Mouse (Mus musculus) heart, adult 2 months (tissue): ENCODE results near the gene Olfr64. TPM values are rescaled to one million over a fixed set of nuclear protein-coding genes. Genes with fewer than 3 reads are reported as not detected.
A peak's percentile ranks its signal among the peaks of the same experiment; 100 is the strongest.

Source experiments
- DNase-seq, 2 experiments: peaks; one replicate each; pipeline ENCODE4 v3.0.0; 2021
- H3K27ac ChIP-seq: fragments of 200-600 bp; 2 replicates; pipeline ENCODE4 v1.8.1; 2022
- H3K27me3 ChIP-seq: fragments of 200-500 bp; 2 replicates; pipeline ENCODE4 v1.6.1; 2012; ENCODE audit warnings: mild to moderate bottlenecking, low read length, inconsistent platforms, mixed read lengths; ENCODE audit not compliant: control insufficient read depth, insufficient read depth
- H3K36me3 ChIP-seq: fragments of 200-500 bp; 2 replicates; pipeline ENCODE4 v1.6.1; 2012; ENCODE audit warnings: low read length, inconsistent platforms; ENCODE audit not compliant: control insufficient read depth, insufficient read depth
- H3K4me1 ChIP-seq: fragments of 200-500 bp; 2 replicates; pipeline ENCODE4 v1.6.1; 2011; ENCODE audit warnings: low read length; ENCODE audit not compliant: control insufficient read depth, insufficient read depth
- H3K4me3 ChIP-seq: fragments of 200-600 bp; 2 replicates; pipeline ENCODE4 v1.8.1; 2022
- H3K79me2 ChIP-seq: fragments of 200-500 bp; replicated peaks from 2 replicates; pipeline ENCODE4 v1.6.1; 2012; ENCODE audit warnings: mild to moderate bottlenecking, inconsistent platforms, low read length, moderate library complexity, mixed read lengths; ENCODE audit not compliant: control insufficient read depth, insufficient read depth
- H3K9ac ChIP-seq: fragments of 200-500 bp; 2 replicates; pipeline ENCODE4 v1.6.1; 2012; ENCODE audit warnings: low read depth, mild to moderate bottlenecking, control low read depth, inconsistent platforms, low read length, mixed read lengths
- CTCF ChIP-seq: fragments of 200-600 bp; IDR thresholded peaks from 2 replicates; pipeline ENCODE4 v1.8.1; 2022; ENCODE audit warnings: antibody characterized with exemption, mild to moderate bottlenecking, moderate library complexity
- EP300 ChIP-seq: fragments of 200-500 bp; IDR thresholded peaks from 2 replicates; pipeline ENCODE4 v1.6.1; 2011; ENCODE audit warnings: low read depth, low read length, control low read depth; ENCODE audit not compliant: insufficient read depth
- POLR2A ChIP-seq: fragments of 200-500 bp; IDR thresholded peaks from 2 replicates; pipeline ENCODE4 v1.6.1; 2011; ENCODE audit warnings: mild to moderate bottlenecking, low read depth, low read length, control low read depth; ENCODE audit not compliant: insufficient read depth
- WGBS: fragments of 180-500 bp; shearing (Covaris S2); methylation state at CpG from one replicate; pipeline ENCODE4 v1.1.7; 2018; 5-methylcytosine and 5-hydroxymethylcytosine counted together
- intact Hi-C: fragments of 180-260 bp; cut with DNase I; formaldehyde crosslinking; loops from one replicate; pipeline ENCODE4 v1.15.1; 2025
- long read RNA-seq: library from polyadenylated mRNA; stranded (forward); transcript quantifications from one replicate; pipeline ENCODE4 v2.0.0, GENCODE M21; 2021
- polyA plus RNA-seq: library from polyadenylated mRNA; depleted of rRNA; stranded (reverse); fragments of >200 nt; gene quantifications from 2 replicates; pipeline ENCODE4 v1.2.3, GENCODE M21; 2012; rRNA removed
- total RNA-seq, 2 experiments: library from RNA; stranded (reverse); gene quantifications; 2 replicates each; pipeline ENCODE4 v1.2.3; 2021

The Olfr64 gene
- total RNA-seq: not detected
- not detected in 2 replicates for polyA plus RNA-seq
- long read RNA-seq: 0 reads

DNA sequence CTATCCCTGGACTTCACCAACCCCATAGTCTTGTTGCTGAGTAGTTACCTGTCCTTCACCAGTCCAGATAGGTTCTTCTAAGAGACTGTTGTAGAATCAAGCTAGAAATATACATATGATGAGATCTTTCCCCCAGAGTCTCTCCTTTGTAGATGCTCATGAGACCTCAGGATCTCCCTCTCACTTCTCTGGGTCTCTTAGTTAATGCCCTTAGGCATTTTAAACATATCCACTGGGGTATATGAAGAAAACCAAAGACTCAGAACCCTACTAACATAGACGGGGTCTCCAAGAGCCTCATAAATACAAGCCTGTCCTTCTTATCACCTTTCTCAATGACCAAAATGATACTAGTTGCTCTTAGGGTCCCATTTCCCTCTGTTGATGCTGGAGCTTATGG lies at the start of gene Olfr64:
Gene Olfr64, minus strand, starts transcription at position 101 of the 400 bp plus-strand sequence.
- no peak for DNase-seq
- no peak for TF ChIP-seq CTCF
- TF ChIP-seq POLR2A: no peak
- no peak for TF ChIP-seq EP300
- Histone ChIP-seq H3K9ac (no peak within 1 kb of the TSS), H3K36me3 (no peaks in the 10 kb centered on the region), H3K4me3 (no peak within 1 kb of the TSS), H3K27ac (no peak within 1 kb of the TSS), H3K79me2 (no peaks in the 10 kb centered on the region), H3K27me3 (no peaks in the 10 kb centered on the region), H3K4me1 (no peaks in the 10 kb centered on the region)
- 67% methylated on average over 1 of the region's 1 CpGs for WGBS
- intact Hi-C loops: no loop called here

DNA sequence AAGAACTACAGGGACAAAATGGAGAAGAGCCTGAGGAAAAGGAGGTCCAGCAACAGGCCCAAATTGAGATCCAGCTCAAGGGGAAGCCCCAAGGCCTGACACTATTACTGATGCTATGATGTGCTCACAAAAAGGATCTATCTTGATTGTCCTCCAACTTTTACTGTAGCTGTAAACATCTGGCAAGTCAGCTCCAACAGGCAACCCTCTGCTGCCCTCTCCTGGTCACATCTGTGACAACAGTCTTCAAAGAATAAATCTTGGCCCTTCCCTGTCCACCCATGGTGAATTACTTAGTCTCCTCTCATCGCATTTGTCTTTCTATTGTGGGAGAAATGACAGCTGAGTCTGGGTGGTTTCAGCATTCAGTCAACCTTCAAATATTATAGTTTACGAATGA lies 48.4 kb upstream of the Olfr64 start:
- no peaks in the 10 kb centered on the region for H3K27me3 ChIP-seq
- no peak overlapping the region for H3K9ac ChIP-seq
- DNase-seq: peak in 1 of 2 experiments; percentile 22
- no peaks in the 10 kb centered on the region for H3K36me3 ChIP-seq
- TF ChIP-seq CTCF: peak; percentile 73
- TF ChIP-seq EP300: no peak
- 18% methylated on average over 2 of the region's 2 CpGs for WGBS
- no peaks in the 10 kb centered on the region for H3K79me2 ChIP-seq
- intact Hi-C loops: no loop called here
- no peak overlapping the region for H3K27ac ChIP-seq
- H3K4me3 ChIP-seq: no peak overlapping the region
- no peaks in the 10 kb centered on the region for H3K4me1 ChIP-seq

DNA sequence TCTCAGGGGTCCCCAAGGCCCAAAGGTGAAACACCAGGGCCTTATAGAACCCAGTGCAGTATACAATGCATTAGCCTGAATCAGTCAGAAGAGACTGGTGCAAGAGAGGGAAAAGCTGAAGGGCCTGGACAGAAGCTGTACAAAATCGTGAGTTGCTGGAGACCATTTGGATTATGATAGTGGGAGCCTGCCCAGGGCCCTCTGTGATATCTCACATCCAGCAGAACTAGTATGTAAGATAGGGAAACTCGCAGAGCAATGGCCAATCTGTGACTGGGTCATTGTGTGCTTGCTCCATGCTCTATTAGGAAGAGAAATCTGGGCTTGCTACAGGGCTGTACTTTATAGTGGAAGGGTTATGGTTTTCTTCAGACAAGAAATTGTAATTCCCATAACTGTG lies 40.0 kb upstream of the Olfr64 start, which contains the start of gene Olfr632:
Gene Olfr632, plus strand, starts transcription at position 84 of the 400 bp plus-strand sequence.
- H3K9ac ChIP-seq: no peak within 1 kb of the TSS
- TF ChIP-seq CTCF: no peak
- no peak for TF ChIP-seq POLR2A
- no peak for TF ChIP-seq EP300
- no peak within 1 kb of the TSS for H3K4me3 ChIP-seq
- DNase-seq: no peak
- intact Hi-C loops: no loop called here
- H3K4me1 ChIP-seq: no peaks in the 10 kb centered on the region
- no peaks in the 10 kb centered on the region for H3K79me2 ChIP-seq
- no peaks in the 10 kb centered on the region for H3K36me3 ChIP-seq
- 32% methylated on average over 2 of the region's 2 CpGs for WGBS
- H3K27me3 ChIP-seq: no peaks in the 10 kb centered on the region
- H3K27ac ChIP-seq: no peak within 1 kb of the TSS

DNA sequence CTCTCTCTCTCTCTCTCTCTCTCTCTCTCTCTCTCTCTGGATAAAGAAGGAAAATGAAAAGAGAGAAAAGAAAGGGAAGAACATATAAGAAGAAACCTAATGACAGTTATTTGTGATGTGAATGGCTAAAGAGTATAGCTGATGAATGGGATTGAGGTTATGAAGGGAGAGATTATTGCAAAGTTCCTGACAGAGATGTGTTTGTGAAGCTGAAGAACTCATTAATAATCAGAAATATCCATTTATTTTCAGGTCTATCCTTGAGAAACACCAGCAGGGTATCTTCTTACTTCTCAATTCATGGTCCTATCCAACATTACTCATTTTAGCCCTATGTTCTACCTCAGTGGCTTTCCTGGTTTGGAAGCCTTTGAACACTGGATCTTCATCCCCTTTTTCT lies 34.2 kb upstream of the Olfr64 start, which contains the start of gene Olfr631:
Gene Olfr631, plus strand, starts transcription at position 301 of the 400 bp plus-strand sequence.
- Histone ChIP-seq H3K79me2 (no peaks in the 10 kb centered on the region), H3K4me1 (no peaks in the 10 kb centered on the region), H3K4me3 (no peak within 1 kb of the TSS), H3K27ac (no peak within 1 kb of the TSS), H3K9ac (no peak within 1 kb of the TSS), H3K27me3 (no peaks in the 10 kb centered on the region), H3K36me3 (no peaks in the 10 kb centered on the region)
- intact Hi-C loops: no loop called here
- TF ChIP-seq EP300: no peak
- TF ChIP-seq CTCF: no peak
- TF ChIP-seq POLR2A: no peak
- DNase-seq: no peak

DNA sequence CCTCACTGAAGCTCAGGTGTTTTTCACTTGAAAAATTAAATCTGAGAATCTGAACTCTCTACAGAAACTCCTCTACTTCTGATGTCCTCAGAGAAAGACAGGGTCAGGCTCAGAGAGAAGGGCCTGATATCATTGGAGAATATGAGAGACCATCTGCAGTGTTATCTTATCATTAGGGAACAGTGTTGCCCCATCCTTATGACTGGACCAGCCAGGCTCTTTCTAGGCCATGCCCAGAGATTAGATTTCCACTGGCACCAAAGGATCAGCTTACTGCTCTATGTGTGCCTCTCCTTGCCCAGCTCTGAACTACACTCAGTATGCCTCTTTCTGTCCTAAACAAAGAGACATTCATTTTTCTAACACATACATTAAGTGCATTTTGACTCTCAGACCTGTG lies 21.1 kb upstream of the Olfr64 start:
- Histone ChIP-seq H3K79me2 (no peaks in the 10 kb centered on the region), H3K9ac (no peak overlapping the region), H3K27me3 (no peaks in the 10 kb centered on the region), H3K4me1 (no peaks in the 10 kb centered on the region), H3K36me3 (no peaks in the 10 kb centered on the region), H3K4me3 (no peak overlapping the region), H3K27ac (no peak overlapping the region)
- TF ChIP-seq CTCF (no peak), POLR2A (no peak), EP300 (no peak)
- DNase-seq: no peak
- intact Hi-C loops: no loop called here

DNA sequence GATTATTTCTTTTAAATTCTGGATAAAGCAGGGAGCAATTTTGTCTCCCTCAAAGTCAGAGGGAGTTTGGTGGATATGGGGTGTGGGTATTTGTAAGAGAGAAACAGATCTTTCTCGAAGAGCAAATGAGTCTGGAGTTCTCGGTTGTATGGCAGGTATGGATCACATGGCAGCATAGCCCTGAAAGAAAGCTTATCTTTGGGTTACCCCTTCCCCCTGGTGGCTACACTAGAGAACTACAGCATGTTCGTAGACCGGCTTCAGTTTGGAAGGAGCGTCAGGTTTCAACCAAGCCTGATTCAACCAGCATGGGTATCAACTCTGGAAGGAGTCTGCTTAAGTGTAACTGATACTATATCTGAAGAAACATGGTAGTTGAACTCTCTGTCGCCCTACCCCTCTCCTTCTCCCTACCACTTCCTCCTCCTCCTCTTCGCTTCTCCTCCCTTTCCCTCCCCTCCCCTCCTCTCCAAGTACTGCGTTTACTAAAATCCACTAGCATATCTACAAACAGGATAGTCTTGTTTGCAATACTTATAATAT lies 18.8 kb upstream of the Olfr64 start:
- Histone ChIP-seq H3K9ac (no peak overlapping the region), H3K27me3 (no peaks in the 10 kb centered on the region), H3K4me3 (no peak overlapping the region), H3K27ac (no peak overlapping the region), H3K4me1 (peaks cover 1% of the 10 kb centered on the region; the same call in 1 of the 2 replicates), H3K36me3 (no peaks in the 10 kb centered on the region), H3K79me2 (no peaks in the 10 kb centered on the region)
- intact Hi-C loops: no loop called here
- DNase-seq: no peak
- WGBS: 56% methylated on average over 8 of the region's 8 CpGs
- TF ChIP-seq CTCF (peak; percentile 49), POLR2A (no peak), EP300 (no peak)
